Mouse (Mus musculus) gonadal fat pad, adult 2 months (tissue): ENCODE data around the gene Ltc4s. TPM values are rescaled to one million over a fixed set of nuclear protein-coding genes. Genes with fewer than 3 reads are reported as not detected.

Experiments
- DNase-seq: peaks from one replicate; pipeline ENCODE4 v3.0.0-alpha.2; 2012; ENCODE audit warnings: low read depth
- polyA plus RNA-seq: library from polyadenylated mRNA; depleted of rRNA; stranded (reverse); fragments of >200 nt; gene quantifications from 2 replicates; pipeline ENCODE4 v1.2.3, GENCODE M21; 2012

Gene Ltc4s
- polyA plus RNA-seq, 1 experiment = 350 TPM

GRCm38 (mm10) chr11:50248473-50249171 lies 10.2 kb upstream of the Ltc4s start:
- DNase-seq = no peak

- DNase-seq = no peak
These were observed 6.9 kb upstream of the Ltc4s start for GRCm38 (mm10) chr11:50245269-50245668.

GRCm38 (mm10) chr11:50243926-50244325 lies 5.5 kb upstream of the Ltc4s start:
- DNase-seq = no peak

GRCm38 (mm10) chr11:50240235-50240911 lies 2.0 kb upstream of the Ltc4s start:
- no peak for DNase-seq

GRCm38 (mm10) chr11:50238821-50239791 lies 690 bp upstream of the Ltc4s start:
- DNase-seq = no peak

GRCm38 (mm10) chr11:50236937-50237835 lies 1.2 kb downstream of the Ltc4s start:
- no peak for DNase-seq

GRCm38 (mm10) chr11:50236540-50236936 lies 1.9 kb downstream of the Ltc4s start:
- DNase-seq = no peak

- no peak for DNase-seq
These were observed 3.8 kb downstream of the Ltc4s start for GRCm38 (mm10) chr11:50234606-50235005.

GRCm38 (mm10) chr11:50233993-50234392 lies 4.4 kb downstream of the Ltc4s start:
- DNase-seq = no peak

- no peak for DNase-seq
These were observed 5.4 kb downstream of the Ltc4s start for GRCm38 (mm10) chr11:50233022-50233421.

- DNase-seq = no peak
These were observed 7.0 kb downstream of the Ltc4s start for GRCm38 (mm10) chr11:50231411-50231810.

GRCm38 (mm10) chr11:50230481-50231304 lies 7.7 kb downstream of the Ltc4s start:
- no peak for DNase-seq

- peak; percentile 81 for DNase-seq
These were observed 9.0 kb downstream of the Ltc4s start for GRCm38 (mm10) chr11:50229252-50229910.

- no peak for DNase-seq
These were observed 9.6 kb downstream of the Ltc4s start for GRCm38 (mm10) chr11:50228772-50229171.

GRCm38 (mm10) chr11:50227736-50228135 lies 10.7 kb downstream of the Ltc4s start:
- no peak for DNase-seq

- DNase-seq = no peak
These were observed 11.2 kb downstream of the Ltc4s start for GRCm38 (mm10) chr11:50227226-50227625.

GRCm38 (mm10) chr11:50226406-50226805 lies 12.0 kb downstream of the Ltc4s start:
- no peak for DNase-seq

- DNase-seq = no peak
These were observed 12.6 kb downstream of the Ltc4s start for GRCm38 (mm10) chr11:50225611-50226378.
